Comparison of ENCODE assay signal across 8 mouse cellular contexts in the genomic region with DNA sequence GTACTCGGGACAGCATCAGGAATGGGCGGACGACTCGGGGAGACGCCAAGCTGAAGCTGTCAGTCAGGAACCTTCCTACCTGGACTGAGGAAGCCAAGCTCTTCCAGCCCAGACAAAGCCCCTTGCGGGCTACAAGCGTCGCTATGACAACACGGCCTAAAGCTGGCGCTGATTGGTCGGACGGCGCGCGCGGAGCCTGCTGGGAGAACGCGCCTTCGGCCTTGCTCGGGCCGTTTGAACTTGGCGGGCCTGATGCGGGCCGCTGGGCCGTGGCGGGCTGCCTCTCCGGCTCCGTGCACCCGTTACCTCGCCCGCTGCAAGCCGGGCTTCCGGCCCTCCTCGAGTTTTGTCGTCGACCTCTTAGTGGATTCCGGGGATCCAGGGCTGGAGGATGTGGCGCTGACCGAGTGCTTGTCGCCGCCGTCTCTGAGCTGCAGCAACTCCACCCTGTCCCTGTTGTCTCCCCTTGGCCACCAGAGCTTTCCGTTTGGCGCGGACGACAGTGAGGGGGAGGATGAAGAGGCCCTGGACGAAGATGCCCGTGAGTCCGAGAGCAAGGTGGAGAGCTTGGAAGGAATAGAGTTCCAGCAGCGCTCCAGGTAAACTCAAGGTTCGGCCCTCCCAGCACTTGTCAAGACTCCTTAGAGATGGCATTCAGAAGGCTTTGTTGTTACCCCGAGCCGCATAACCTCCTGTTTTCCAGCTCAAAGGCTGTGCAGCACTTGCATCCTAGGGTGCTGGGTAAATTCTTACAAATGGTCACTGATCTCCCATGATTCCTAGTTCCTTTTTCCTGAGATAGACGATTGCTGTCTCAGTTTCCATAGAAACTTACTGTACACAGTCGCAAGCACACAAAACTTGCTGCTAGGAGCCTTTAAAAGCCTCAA. TPM values are rescaled to one million over a fixed set of nuclear protein-coding genes. Genes with fewer than 3 reads are reported as not detected.
DNase-seq lines count a peak whose midpoint lies in the region; ATAC-seq and TF ChIP-seq lines count a peak whose summit lies in the region.

Gene Ccdc34, plus strand, starts transcription at position 202 of the 890 bp plus-strand sequence.

- no peaks in the 10 kb centered on the region for H3K27me3 ChIP-seq in embryonic facial prominence, embryonic 13.5 days
- H3K27me3 ChIP-seq in limb, embryonic 14.5 days (ENCODE audit: control insufficient read depth, insufficient read depth, low read length) = no peaks in the 10 kb centered on the region
- no peaks in the 10 kb centered on the region for H3K27me3 ChIP-seq in midbrain, postnatal 0 days (ENCODE audit: insufficient read depth, low read length)

- peak; percentile 67; the same call in 1 of the 2 replicates for TF ChIP-seq POLR2A in limb, embryonic 14.5 days (IDR thresholded peaks at IDR 0.05; ENCODE audit: borderline replicate concordance, extremely low read depth, insufficient read depth, insufficient read length)

- peak within 1 kb of the TSS; percentile 82 for H3K27ac ChIP-seq in embryonic facial prominence, embryonic 13.5 days
- H3K27ac ChIP-seq in limb, embryonic 14.5 days (replicated peaks; ENCODE audit: low read depth, low read length) = peak within 1 kb of the TSS; percentile 71
- peak within 1 kb of the TSS; percentile 87 for H3K27ac ChIP-seq in midbrain, postnatal 0 days (ENCODE audit: low read depth, low read length)

- peak; percentile 95 for DNase-seq in 3134 (ENCODE audit: extremely low read depth, insufficient read length, low spot score)
- DNase-seq in adrenal gland, postnatal 36 days = peak; percentile 93 to 94
- DNase-seq in heart, adult 8-10 months (ENCODE audit: low spot score) = peak; percentile 91
- peak; percentile 92 for DNase-seq in kidney, adult 9 months
- DNase-seq in limb, embryonic 14.5 days (ENCODE audit: low spot score) = peak; percentile 98
- DNase-seq in midbrain, postnatal 0 days (ENCODE audit: low spot score) = peak; percentile 97
- DNase-seq in spleen, postnatal 14 days (ENCODE audit: low spot score in 2 of 2) = peak; percentile 78 to 83

- no peaks in the 10 kb centered on the region for H3K9me3 ChIP-seq in embryonic facial prominence, embryonic 13.5 days
- H3K9me3 ChIP-seq in limb, embryonic 14.5 days (ENCODE audit: control insufficient read depth, low read length) = no peaks in the 10 kb centered on the region
- H3K9me3 ChIP-seq in midbrain, postnatal 0 days (ENCODE audit: low read length) = no peaks in the 10 kb centered on the region

- peaks cover 14% of the 10 kb centered on the region for H3K36me3 ChIP-seq in embryonic facial prominence, embryonic 13.5 days
- H3K36me3 ChIP-seq in limb, embryonic 14.5 days (ENCODE audit: control insufficient read depth, insufficient read depth, low read length) = peaks cover 11% of the 10 kb centered on the region
- peaks cover 7% of the 10 kb centered on the region; the same call in 1 of the 2 replicates for H3K36me3 ChIP-seq in midbrain, postnatal 0 days (ENCODE audit: insufficient read depth, low read length)

- H3K4me3 ChIP-seq in embryonic facial prominence, embryonic 13.5 days = peak within 1 kb of the TSS; percentile 85
- peak within 1 kb of the TSS; percentile 81 for H3K4me3 ChIP-seq in limb, embryonic 14.5 days (replicated peaks; ENCODE audit: low read length)
- H3K4me3 ChIP-seq in midbrain, postnatal 0 days (ENCODE audit: low read depth, low read length) = peak within 1 kb of the TSS; percentile 81

- H3K4me2 ChIP-seq in embryonic facial prominence, embryonic 13.5 days = peak within 1 kb of the TSS; percentile 76
- peak within 1 kb of the TSS; percentile 82 for H3K4me2 ChIP-seq in limb, embryonic 14.5 days (replicated peaks; ENCODE audit: low read depth, low read length, severe bottlenecking)
- peak within 1 kb of the TSS; percentile 77 for H3K4me2 ChIP-seq in midbrain, postnatal 0 days (ENCODE audit: low read depth, low read length, poor library complexity, severe bottlenecking)

- peaks cover 27% of the 10 kb centered on the region for H3K4me1 ChIP-seq in embryonic facial prominence, embryonic 13.5 days
- H3K4me1 ChIP-seq in limb, embryonic 14.5 days (ENCODE audit: control insufficient read depth, insufficient read depth, low read length) = peaks cover 20% of the 10 kb centered on the region
- peaks cover 4% of the 10 kb centered on the region; the same call in 1 of the 2 replicates for H3K4me1 ChIP-seq in midbrain, postnatal 0 days (ENCODE audit: insufficient read depth, low read length)

- ATAC-seq in embryonic facial prominence, embryonic 13.5 days (ENCODE audit: insufficient number of reproducible peaks, insufficient read depth, low FRiP score, low TSS enrichment, low read depth) = peak; percentile 98
- peak; percentile 98 for ATAC-seq in limb, embryonic 14.5 days (ENCODE audit: low FRiP score, low read depth)
- ATAC-seq in midbrain, postnatal 0 days (ENCODE audit: low FRiP score) = peak; percentile 99

- H3K9ac ChIP-seq in embryonic facial prominence, embryonic 13.5 days = peak within 1 kb of the TSS; percentile 93
- H3K9ac ChIP-seq in limb, embryonic 14.5 days (ENCODE audit: low read depth, low read length, severe bottlenecking) = peak within 1 kb of the TSS; percentile 88
- peak within 1 kb of the TSS; percentile 93 for H3K9ac ChIP-seq in midbrain, postnatal 0 days (replicated peaks; ENCODE audit: low read length, poor library complexity, severe bottlenecking)

- no peak for TF ChIP-seq CTCF in midbrain, postnatal 0 days (IDR thresholded peaks at IDR 0.05)

- WGBS in embryonic facial prominence, embryonic 13.5 days = under 1% methylated on average over 55 of the region's 55 CpGs
- WGBS in limb, embryonic 14.5 days = 0% methylated on average over 53 of the region's 55 CpGs
- WGBS in midbrain, postnatal 0 days = under 1% methylated on average over 54 of the region's 55 CpGs

RNA-seq across cellular contexts. Expression of gene Ccdc34, which starts in this region (rescaled TPM):
- total RNA-seq in adrenal gland, postnatal 36 days (2021) = 1 to 10 TPM; 8.7 to 9.5 TPM
- polyA plus RNA-seq in embryonic facial prominence, embryonic 13.5 days (2015; fragmentation: Nextera tagmentation; extraction: Ambion mirVana) = 54.1 and 56.0 TPM in 2 replicates
- total RNA-seq in heart, adult 8-10 months (2022) = 1 to 10 TPM; 3.9 to 4.8 (median 4.5) TPM
- 33.7 and 37.3 TPM in 2 replicates for polyA plus RNA-seq in limb, embryonic 14.5 days (2012; rRNA removed)
- polyA plus RNA-seq in limb, embryonic 14.5 days (2014; fragmentation: Nextera tagmentation; extraction: Ambion mirVana) = 36.1 and 42.2 TPM in 2 replicates
- total RNA-seq in midbrain, postnatal 0 days (2014; rRNA removed) = 19.8 and 22.5 TPM in 2 replicates
- 27.7 and 28.9 TPM in 2 replicates for polyA plus RNA-seq in midbrain, postnatal 0 days (2015; fragmentation: Nextera tagmentation; extraction: Ambion mirVana)

Comparison
In these comparisons a context has a peak if more than half of its experiments do, and no peak if none do; other contexts are left out.
1. Peak in every context shown above with its lines: DNase-seq, ATAC-seq, H3K4me3 ChIP-seq and H3K27ac ChIP-seq.